Mouse (Mus musculus) liver, embryonic 15.5 days (tissue): ENCODE measurements at regions not wholly inside any gene's neighbourhood (a gene's known extent, or its start where the extent isn't known, plus 50 kb on each side); places are given as distances from the start of the nearest gene placed in this dataset.

ENCODE experiments used
- ATAC-seq: fragments of 200-750 bp; cut with Nextera tagmentation; 2 replicates; pipeline ENCODE4 v1.8.0; 2017; ENCODE audit warnings: moderate number of reproducible peaks, mild to moderate bottlenecking, moderate library complexity; ENCODE audit not compliant: insufficient read depth
- H3K27ac ChIP-seq: fragments of 300-500 bp; sonication (generic); replicated peaks from 2 replicates; pipeline ENCODE4 v1.5.1; 2015; ENCODE audit warnings: mild to moderate bottlenecking, inconsistent platforms
- H3K27me3 ChIP-seq: fragments of 300-500 bp; sonication (generic); 2 replicates; pipeline ENCODE4 v1.6.1; 2015; ENCODE audit warnings: mild to moderate bottlenecking, inconsistent platforms
- H3K36me3 ChIP-seq: fragments of 300-500 bp; sonication (generic); replicated peaks from 2 replicates; pipeline ENCODE4 v1.6.1; 2015; ENCODE audit warnings: moderate library complexity, mild to moderate bottlenecking, inconsistent platforms
- H3K4me1 ChIP-seq: fragments of 300-500 bp; sonication (generic); replicated peaks from 2 replicates; pipeline ENCODE4 v1.6.1; 2015; ENCODE audit warnings: inconsistent platforms
- H3K4me2 ChIP-seq: fragments of 300-500 bp; sonication (generic); 2 replicates; pipeline ENCODE4 v1.6.1; 2015; ENCODE audit warnings: moderate library complexity, mild to moderate bottlenecking, inconsistent platforms
- H3K4me3 ChIP-seq: fragments of 300-500 bp; sonication (generic); replicated peaks from 2 replicates; pipeline ENCODE4 v1.5.1; 2015; ENCODE audit warnings: mild to moderate bottlenecking, inconsistent platforms
- H3K9ac ChIP-seq: fragments of 300-500 bp; sonication (generic); 2 replicates; pipeline ENCODE4 v1.6.1; 2015; ENCODE audit warnings: moderate library complexity, mild to moderate bottlenecking, inconsistent platforms
- H3K9me3 ChIP-seq: fragments of 300-500 bp; sonication (generic); replicated peaks from 2 replicates; pipeline ENCODE4 v1.6.1; 2016; ENCODE audit warnings: inconsistent platforms
- WGBS: fragments of 180-500 bp; shearing (Covaris S2); methylation state at CpG from one replicate; pipeline ENCODE4 v1.1.7; 2015; ENCODE audit warnings: mixed read lengths; ENCODE audit not compliant: insufficient replicate concordance; 5-methylcytosine and 5-hydroxymethylcytosine counted together

GRCm38 (mm10) chr10:100922976-100923375 is 332.7 kb downstream of the 1700017N19Rik start:
- Histone ChIP-seq H3K9ac (no peak overlapping the region), H3K27me3 (no peaks in the 10 kb centered on the region), H3K4me2 (no peak overlapping the region), H3K4me1 (no peaks in the 10 kb centered on the region), H3K4me3 (no peak overlapping the region), H3K9me3 (no peaks in the 10 kb centered on the region), H3K36me3 (no peaks in the 10 kb centered on the region), H3K27ac (no peak overlapping the region)
- no peak for ATAC-seq
- WGBS = 47% methylated on average over 2 of the region's 2 CpGs

DNA sequence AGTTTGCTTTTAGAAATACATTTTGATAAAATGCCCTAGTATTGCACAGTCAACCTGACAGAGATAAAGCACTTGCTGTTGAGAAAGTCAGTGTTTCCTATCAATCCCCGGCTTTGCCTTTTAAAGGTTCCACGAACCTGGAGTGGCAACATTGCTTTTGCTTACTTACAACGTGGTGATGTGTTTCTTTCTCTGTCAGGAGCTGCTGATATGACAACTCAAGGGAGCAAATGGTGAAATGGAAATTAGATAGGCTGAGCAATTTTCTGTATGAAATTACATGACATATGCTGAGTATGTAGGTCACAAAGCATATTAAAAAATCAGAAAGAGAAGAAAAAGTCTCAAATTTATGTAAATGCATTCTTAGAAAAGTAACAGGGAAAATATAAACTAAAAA is 336.8 kb downstream of the 1700017N19Rik start:
- H3K27ac ChIP-seq = no peak overlapping the region
- no peak overlapping the region for H3K4me3 ChIP-seq
- no peak overlapping the region for H3K9ac ChIP-seq
- no peak overlapping the region for H3K4me2 ChIP-seq
- no peaks in the 10 kb centered on the region for H3K36me3 ChIP-seq
- no peaks in the 10 kb centered on the region for H3K27me3 ChIP-seq
- no peaks in the 10 kb centered on the region for H3K9me3 ChIP-seq
- 52% methylated on average over 3 of the region's 3 CpGs for WGBS
- no peak for ATAC-seq
- H3K4me1 ChIP-seq = no peaks in the 10 kb centered on the region

DNA sequence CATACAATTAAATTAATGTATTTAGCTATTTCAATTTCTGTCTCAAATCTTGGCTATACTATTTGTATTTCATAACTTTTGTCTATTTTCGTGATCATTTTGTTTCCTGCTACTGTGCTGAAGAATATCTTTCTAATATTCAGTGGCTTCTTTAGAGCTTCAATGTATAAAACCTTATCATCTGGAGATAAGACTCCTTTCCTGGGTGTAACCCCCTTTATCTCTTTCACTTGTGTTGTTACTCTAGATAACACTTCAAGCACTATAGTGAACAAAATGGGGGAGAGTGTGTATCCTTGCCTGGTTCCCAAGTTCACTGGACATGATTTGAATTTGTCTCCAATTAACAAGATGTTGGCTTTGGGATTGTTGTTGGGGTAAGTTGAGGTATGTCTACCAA is 341.5 kb downstream of the 1700017N19Rik start:
- Histone ChIP-seq H3K4me1 (no peaks in the 10 kb centered on the region), H3K36me3 (no peaks in the 10 kb centered on the region), H3K9ac (no peak overlapping the region), H3K27ac (no peak overlapping the region), H3K27me3 (no peaks in the 10 kb centered on the region), H3K4me2 (no peak overlapping the region), H3K4me3 (no peak overlapping the region), H3K9me3 (no peaks in the 10 kb centered on the region)
- WGBS = 64% methylated on average over 1 of the region's 1 CpGs
- no peak for ATAC-seq

GRCm38 (mm10) chr10:100958371-100958770 is 368.1 kb downstream of the 1700017N19Rik start:
- WGBS = 66% methylated on average over 9 of the region's 9 CpGs
- no peak overlapping the region for H3K4me2 ChIP-seq
- H3K4me3 ChIP-seq = no peak overlapping the region
- no peaks in the 10 kb centered on the region for H3K36me3 ChIP-seq
- H3K4me1 ChIP-seq = no peaks in the 10 kb centered on the region
- no peak overlapping the region for H3K27ac ChIP-seq
- H3K27me3 ChIP-seq = no peaks in the 10 kb centered on the region
- ATAC-seq = no peak
- no peak overlapping the region for H3K9ac ChIP-seq
- H3K9me3 ChIP-seq = no peaks in the 10 kb centered on the region

DNA sequence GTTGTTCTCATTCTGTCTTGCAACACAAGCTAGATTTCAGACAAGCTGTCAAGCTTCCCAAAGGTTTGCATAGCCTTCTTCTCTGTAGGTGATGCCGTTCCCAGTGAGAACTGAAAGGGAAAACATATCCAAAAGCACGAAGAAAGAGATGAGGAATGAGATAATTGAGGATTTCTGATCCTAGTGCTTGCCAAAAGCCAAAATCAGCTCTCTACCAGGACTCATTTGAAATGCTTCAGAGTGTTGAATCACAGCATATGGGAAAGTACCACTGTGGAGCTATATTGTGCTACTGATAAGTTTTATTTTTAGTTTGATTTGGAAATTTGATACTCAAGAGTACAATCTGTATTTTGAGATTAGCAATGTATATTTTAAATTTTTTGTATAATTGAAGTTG is 413.2 kb downstream of the 1700017N19Rik start:
- Histone ChIP-seq H3K4me1 (no peaks in the 10 kb centered on the region), H3K9ac (no peak overlapping the region), H3K36me3 (no peaks in the 10 kb centered on the region), H3K27ac (no peak overlapping the region), H3K4me2 (no peak overlapping the region), H3K4me3 (no peak overlapping the region), H3K27me3 (no peaks in the 10 kb centered on the region), H3K9me3 (no peaks in the 10 kb centered on the region)
- no peak for ATAC-seq
- 53% methylated on average over 2 of the region's 2 CpGs for WGBS

DNA sequence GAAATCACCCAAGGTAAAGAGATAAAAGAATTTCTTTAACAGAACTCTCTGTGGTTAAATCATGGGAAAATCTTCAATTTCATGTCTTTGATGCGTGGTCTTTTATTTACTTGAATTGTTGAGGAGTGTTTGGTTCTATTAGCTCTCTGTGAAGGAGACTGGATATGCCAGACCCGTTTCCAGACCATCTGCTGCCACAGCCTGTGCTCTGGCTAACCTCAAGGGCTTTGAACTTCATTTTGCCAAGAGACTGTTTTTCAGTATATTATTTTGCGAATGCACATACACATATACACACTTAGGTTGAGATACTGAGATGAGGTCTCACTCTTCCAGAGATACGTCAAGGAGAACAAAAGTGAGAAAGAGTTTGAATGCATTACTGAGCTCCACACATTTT is 414.4 kb downstream of the 1700017N19Rik start:
- 50% methylated on average over 4 of the region's 4 CpGs for WGBS
- Histone ChIP-seq H3K9ac (no peak overlapping the region), H3K4me2 (no peak overlapping the region), H3K4me1 (no peaks in the 10 kb centered on the region), H3K9me3 (no peaks in the 10 kb centered on the region), H3K27me3 (no peaks in the 10 kb centered on the region), H3K4me3 (no peak overlapping the region), H3K27ac (no peak overlapping the region), H3K36me3 (no peaks in the 10 kb centered on the region)
- ATAC-seq = no peak

DNA sequence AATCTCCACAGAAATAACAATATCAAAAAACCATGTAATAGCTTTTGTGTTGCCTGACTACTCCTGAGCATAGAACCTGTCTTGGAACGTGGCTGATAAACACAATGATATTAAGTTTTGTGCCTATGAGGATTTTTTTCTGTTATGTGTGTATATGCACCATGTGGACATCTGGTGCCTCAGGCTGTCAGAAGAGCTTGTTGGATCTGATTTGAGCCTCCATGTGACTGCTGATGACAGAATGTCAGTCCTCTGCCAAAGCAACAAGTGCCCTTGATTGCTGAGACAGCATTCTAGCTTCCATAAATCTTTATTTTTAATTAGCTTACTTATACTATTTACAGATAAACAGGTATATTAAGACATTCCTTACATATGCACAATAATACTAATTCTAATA is 425.1 kb downstream of the 1700017N19Rik start:
- H3K36me3 ChIP-seq = no peaks in the 10 kb centered on the region
- no peak overlapping the region for H3K4me2 ChIP-seq
- no peak overlapping the region for H3K4me3 ChIP-seq
- no peaks in the 10 kb centered on the region for H3K4me1 ChIP-seq
- no peaks in the 10 kb centered on the region for H3K27me3 ChIP-seq
- no peaks in the 10 kb centered on the region for H3K9me3 ChIP-seq
- 55% methylated on average over 1 of the region's 1 CpGs for WGBS
- H3K9ac ChIP-seq = no peak overlapping the region
- H3K27ac ChIP-seq = no peak overlapping the region
- ATAC-seq = no peak

GRCm38 (mm10) chr10:101038630-101039029 is 448.3 kb downstream of the 1700017N19Rik start:
- Histone ChIP-seq H3K4me1 (no peaks in the 10 kb centered on the region), H3K9me3 (no peaks in the 10 kb centered on the region; the same call in 1 of the 2 replicates), H3K4me2 (no peak overlapping the region), H3K9ac (no peak overlapping the region), H3K27ac (no peak overlapping the region), H3K4me3 (no peak overlapping the region), H3K27me3 (no peaks in the 10 kb centered on the region), H3K36me3 (no peaks in the 10 kb centered on the region)
- no peak for ATAC-seq

DNA sequence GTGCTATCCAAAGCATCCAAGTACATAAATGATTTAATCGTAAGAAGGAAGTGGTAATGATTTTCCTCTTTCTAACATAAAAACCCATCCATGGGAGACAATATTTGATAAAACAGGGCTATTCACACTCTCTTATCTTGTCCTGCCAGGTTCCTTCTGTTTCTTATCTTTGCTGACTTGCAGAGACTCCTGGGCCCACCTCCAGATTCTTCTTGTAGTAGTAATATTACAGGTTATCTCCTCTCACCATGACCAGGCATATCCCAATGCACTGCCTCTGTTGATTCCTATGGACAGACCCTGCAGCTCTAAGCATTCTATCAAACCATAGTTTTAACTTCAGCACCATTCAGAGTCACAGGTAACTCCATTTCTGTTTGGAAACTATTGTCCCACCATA is 448.8 kb downstream of the 1700017N19Rik start:
- no peaks in the 10 kb centered on the region; the same call in 1 of the 2 replicates for H3K9me3 ChIP-seq
- no peak overlapping the region for H3K27ac ChIP-seq
- no peaks in the 10 kb centered on the region for H3K36me3 ChIP-seq
- 53% methylated on average over 1 of the region's 1 CpGs for WGBS
- no peak for ATAC-seq
- H3K9ac ChIP-seq = no peak overlapping the region
- no peak overlapping the region for H3K4me2 ChIP-seq
- no peaks in the 10 kb centered on the region for H3K4me1 ChIP-seq
- no peak overlapping the region for H3K4me3 ChIP-seq
- H3K27me3 ChIP-seq = no peaks in the 10 kb centered on the region
